Mouse (Mus musculus): ENCODE measurements around the gene Palm2. TPM values are rescaled to one million over a fixed set of nuclear protein-coding genes. Genes with fewer than 3 reads are reported as not detected.

The Palm2 gene
- total and polyA plus RNA-seq, 3 experiments, result not detected

DNA sequence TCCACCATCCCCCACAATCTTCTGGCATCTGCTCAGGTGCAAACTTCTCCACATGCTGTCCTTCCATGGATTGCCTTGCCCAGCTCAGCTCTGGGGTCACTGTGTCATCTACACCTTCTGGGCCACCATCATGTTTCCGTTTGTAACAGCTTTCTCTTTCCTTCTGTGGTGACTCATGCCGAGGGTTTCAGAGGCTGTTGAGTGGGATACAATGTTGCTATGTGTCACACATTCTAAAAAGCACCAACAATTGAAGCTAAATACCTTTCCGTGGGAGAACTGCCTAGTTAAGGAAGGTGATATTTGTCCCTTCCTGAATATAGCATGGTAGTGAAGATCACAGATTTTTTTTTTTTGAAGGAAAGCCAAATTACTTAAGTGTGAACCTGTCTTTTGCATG lies 52.3 kb downstream of the Palm2 start:
- no peak for DNase-seq (ENCODE audit: low read depth, low spot score)
- Histone ChIP-seq H3K79me2 (ENCODE audit: control insufficient read depth, insufficient read depth, low read length, poor library complexity) (no peaks in the 10 kb centered on the region), H3K9me3 (replicated peaks; ENCODE audit: insufficient read depth, low read length) (no peaks in the 10 kb centered on the region), H3K27me3 (ENCODE audit: control insufficient read depth in 1 of 2, insufficient read depth in 2 of 2, low read length in 2 of 2) (no peaks in the 10 kb centered on the region), H3K9ac (ENCODE audit: control insufficient read depth, low read depth, low read length, poor library complexity, severe bottlenecking) (no peak overlapping the region), H3K4me1 (ENCODE audit: control insufficient read depth in 1 of 2, insufficient read depth in 2 of 2, low read length in 2 of 2) (no peaks in the 10 kb centered on the region), H3K27ac (ENCODE audit: control insufficient read depth, low read depth, low read length) (no peak overlapping the region), H3K36me3 (ENCODE audit: control insufficient read depth in 1 of 2, insufficient read depth in 2 of 2, low read length in 2 of 2) (no peaks in the 10 kb centered on the region), H3K4me3 (ENCODE audit: control insufficient read depth in 1 of 2, insufficient read depth in 1 of 2, low read depth in 2 of 2, low read length in 2 of 2) (no peak overlapping the region)
- TF ChIP-seq GATA1 (IDR thresholded peaks at IDR 0.05; ENCODE audit: low read depth, low read length) (no peak), EP300 (IDR thresholded peaks at IDR 0.05; ENCODE audit: low read depth in 1 of 2, low read length in 2 of 2) (no peak), BHLHE40 (IDR thresholded peaks at IDR 0.05; ENCODE audit: borderline replicate concordance, low read depth, low read length) (no peak), MAZ (IDR thresholded peaks at IDR 0.05; ENCODE audit: low read depth, low read length) (no peak), TAL1 (IDR thresholded peaks at IDR 0.05; ENCODE audit: low read length) (no peak), ETS1 (IDR thresholded peaks at IDR 0.05; ENCODE audit: low read depth, low read length) (no peak), MYB (IDR thresholded peaks at IDR 0.05; ENCODE audit: low read depth, low read length) (no peak), UBTF (IDR thresholded peaks at IDR 0.05; ENCODE audit: borderline replicate concordance, insufficient read depth, low read depth, low read length) (no peak), ZMIZ1 (IDR thresholded peaks at IDR 0.05; ENCODE audit: low read depth, low read length) (no peak), ZNF384 (IDR thresholded peaks at IDR 0.05; ENCODE audit: low read depth, low read length) (no peak), CHD2 (IDR thresholded peaks at IDR 0.05; ENCODE audit: low read length) (no peak), JUND (IDR thresholded peaks at IDR 0.05; ENCODE audit: low read depth, low read length) (no peak)

DNA sequence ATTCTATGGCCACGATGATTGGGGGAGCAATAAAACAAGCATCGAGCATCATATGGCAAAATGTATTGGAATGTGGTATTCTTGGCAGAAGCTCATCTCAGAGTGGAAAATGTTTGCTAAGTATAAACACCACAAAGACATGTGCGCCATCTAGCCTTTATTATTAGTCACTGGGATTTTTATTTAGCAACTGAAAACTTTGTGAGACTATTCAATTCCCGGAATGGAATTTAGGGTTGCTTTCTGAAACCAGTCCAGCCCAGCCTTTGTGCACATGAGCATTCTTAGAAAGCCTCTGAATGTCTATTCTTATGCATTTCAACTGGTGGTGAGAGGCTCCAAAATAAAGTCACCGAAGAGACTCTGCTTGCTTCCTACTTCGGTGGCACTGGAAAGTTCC lies 55.8 kb downstream of the Palm2 start:
- H3K9me3 ChIP-seq (replicated peaks; ENCODE audit: insufficient read depth, low read length), result no peaks in the 10 kb centered on the region
- DNase-seq (ENCODE audit: low read depth, low spot score), result no peak
- no peak overlapping the region for H3K4me3 ChIP-seq (ENCODE audit: control insufficient read depth in 1 of 2, insufficient read depth in 1 of 2, low read depth in 2 of 2, low read length in 2 of 2)
- no peaks in the 10 kb centered on the region for H3K36me3 ChIP-seq (ENCODE audit: control insufficient read depth in 1 of 2, insufficient read depth in 2 of 2, low read length in 2 of 2)
- H3K27ac ChIP-seq (ENCODE audit: control insufficient read depth, low read depth, low read length), result no peak overlapping the region
- H3K27me3 ChIP-seq (ENCODE audit: control insufficient read depth in 1 of 2, insufficient read depth in 2 of 2, low read length in 2 of 2), result no peaks in the 10 kb centered on the region
- no peak overlapping the region for H3K9ac ChIP-seq (ENCODE audit: control insufficient read depth, low read depth, low read length, poor library complexity, severe bottlenecking)
- no peaks in the 10 kb centered on the region for H3K4me1 ChIP-seq (ENCODE audit: control insufficient read depth in 1 of 2, insufficient read depth in 2 of 2, low read length in 2 of 2)
- H3K79me2 ChIP-seq (ENCODE audit: control insufficient read depth, insufficient read depth, low read length, poor library complexity), result no peaks in the 10 kb centered on the region
- TF ChIP-seq SMC3 (IDR thresholded peaks at IDR 0.05; ENCODE audit: low read depth, low read length) (no peak), POLR2AphosphoS5 (IDR thresholded peaks at IDR 0.05; ENCODE audit: borderline replicate concordance, low read depth, low read length) (no peak), MEF2A (IDR thresholded peaks at IDR 0.05; ENCODE audit: extremely low read depth, insufficient replicate concordance, low read depth, low read length, poor library complexity, severe bottlenecking) (no peak), MYB (IDR thresholded peaks at IDR 0.05; ENCODE audit: low read depth, low read length) (no peak), USF2 (IDR thresholded peaks at IDR 0.05; ENCODE audit: borderline replicate concordance in 1 of 2, insufficient read depth in 1 of 2, low read depth in 1 of 2, low read length in 2 of 2) (no peak), MAFK (IDR thresholded peaks at IDR 0.05; ENCODE audit: borderline replicate concordance, low read depth, low read length) (no peak), GATA1 (IDR thresholded peaks at IDR 0.05; ENCODE audit: low read depth, low read length) (no peak), MXI1 (IDR thresholded peaks at IDR 0.05; ENCODE audit: low read depth, low read length) (no peak), EP300 (IDR thresholded peaks at IDR 0.05; ENCODE audit: low read depth in 1 of 2, low read length in 2 of 2) (no peak), ETS1 (IDR thresholded peaks at IDR 0.05; ENCODE audit: low read depth, low read length) (no peak), CHD2 (IDR thresholded peaks at IDR 0.05; ENCODE audit: low read length) (no peak), TAL1 (IDR thresholded peaks at IDR 0.05; ENCODE audit: low read length) (no peak), KAT2A (conservative IDR thresholded peaks at IDR 0.05; ENCODE audit: low read depth, low read length) (no peak)

Data from MEL (cell line).